Mouse (Mus musculus) intestine, embryonic 15.5 days (tissue): ENCODE data around the gene C130032M10Rik. TPM values are rescaled to one million over a fixed set of nuclear protein-coding genes. Genes with fewer than 3 reads are reported as not detected.
"Not testable (repeated sequence)": the region's sequence is repeated elsewhere in the genome, so short reads cannot be mapped to it uniquely, and the experiment has no call there.

ENCODE experiments used
- ATAC-seq: fragments of 200-750 bp; cut with Nextera tagmentation; 2 replicates; pipeline ENCODE4 v1.8.0; 2017; ENCODE audit warnings: moderate TSS enrichment, moderate library complexity
- H3K27ac ChIP-seq: fragments of 300-500 bp; sonication (generic); 2 replicates; pipeline ENCODE4 v1.5.1; 2015; ENCODE audit warnings: mild to moderate bottlenecking, inconsistent platforms
- H3K27me3 ChIP-seq: fragments of 300-500 bp; sonication (generic); replicated peaks from 2 replicates; pipeline ENCODE4 v1.6.1; 2015; ENCODE audit warnings: inconsistent platforms
- H3K36me3 ChIP-seq: fragments of 300-500 bp; sonication (generic); 2 replicates; pipeline ENCODE4 v1.6.1; 2015; ENCODE audit warnings: inconsistent platforms
- H3K4me1 ChIP-seq: fragments of 300-500 bp; sonication (generic); replicated peaks from 2 replicates; pipeline ENCODE4 v1.6.1; 2015; ENCODE audit warnings: inconsistent platforms
- H3K4me2 ChIP-seq: fragments of 300-500 bp; sonication (generic); replicated peaks from 2 replicates; pipeline ENCODE4 v1.6.1; 2015; ENCODE audit warnings: mild to moderate bottlenecking, inconsistent platforms
- H3K4me3 ChIP-seq: fragments of 300-500 bp; sonication (generic); replicated peaks from 2 replicates; pipeline ENCODE4 v1.5.1; 2015; ENCODE audit warnings: inconsistent platforms
- H3K9ac ChIP-seq: fragments of 300-500 bp; sonication (generic); 2 replicates; pipeline ENCODE4 v1.6.1; 2015; ENCODE audit warnings: inconsistent platforms
- H3K9me3 ChIP-seq: fragments of 300-500 bp; sonication (generic); 2 replicates; pipeline ENCODE4 v1.6.1; 2016; ENCODE audit warnings: inconsistent platforms
- WGBS: fragments of 180-500 bp; shearing (Covaris S2); methylation state at CpG from one replicate; pipeline ENCODE4 v1.1.7; 2015; 5-methylcytosine and 5-hydroxymethylcytosine counted together
- polyA plus RNA-seq: library from polyadenylated mRNA; unstranded; fragments of >200 nt; fragmentation: Nextera tagmentation; extraction: Ambion mirVana; gene quantifications from 2 replicates; pipeline ENCODE4 v1.2.1, GENCODE M21; 2015

Gene C130032M10Rik
- polyA plus RNA-seq, 1 experiment from 2014 or later: 0.48 TPM

- no peaks in the 10 kb centered on the region for H3K27me3 ChIP-seq
- no peaks in the 10 kb centered on the region for H3K9me3 ChIP-seq
- no peaks in the 10 kb centered on the region for H3K4me1 ChIP-seq
- H3K4me3 ChIP-seq: no peak overlapping the region
- ATAC-seq: no peak
- H3K9ac ChIP-seq: no peak overlapping the region
- no peaks in the 10 kb centered on the region for H3K36me3 ChIP-seq
- H3K27ac ChIP-seq: no peak overlapping the region
- peak overlapping the region; percentile 27; the same call in 1 of the 2 replicates for H3K4me2 ChIP-seq
- WGBS: 17% methylated on average over 15 of the region's 15 CpGs
These were observed 15.5 kb upstream of the C130032M10Rik start for GRCm38 (mm10) chr9:114499783-114500515.

- Histone ChIP-seq H3K4me1 (no peaks in the 10 kb centered on the region), H3K36me3 (no peaks in the 10 kb centered on the region), H3K4me2 (no peak overlapping the region), H3K27me3 (no peaks in the 10 kb centered on the region), H3K27ac (no peak overlapping the region), H3K9me3 (no peaks in the 10 kb centered on the region), H3K9ac (no peak overlapping the region), H3K4me3 (no peak overlapping the region)
- 93% methylated on average over 7 of the region's 7 CpGs for WGBS
- no peak for ATAC-seq
These were observed 14.4 kb upstream of the C130032M10Rik start for GRCm38 (mm10) chr9:114501111-114501510.

DNA sequence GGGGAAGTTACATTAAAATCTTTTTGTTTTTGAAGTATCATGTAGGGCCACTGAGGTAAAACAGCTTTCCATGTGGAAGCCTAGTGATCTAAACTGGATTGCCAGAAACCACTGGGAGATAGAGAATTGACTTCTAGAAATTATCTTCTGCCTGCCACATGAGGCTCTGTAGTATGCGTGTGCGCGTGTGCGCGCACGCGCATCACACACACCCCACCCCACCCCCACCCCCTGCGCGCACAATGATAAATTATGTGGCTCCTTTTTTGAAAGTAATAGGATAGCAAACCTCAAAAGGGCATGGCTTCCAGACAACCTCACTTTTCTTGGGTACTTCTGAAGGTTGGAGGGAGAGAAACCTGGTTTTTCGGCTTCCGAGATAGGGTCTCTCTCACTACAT lies 13.6 kb upstream of the C130032M10Rik start:
- Histone ChIP-seq H3K9ac (no peak overlapping the region), H3K36me3 (no peaks in the 10 kb centered on the region), H3K4me3 (no peak overlapping the region), H3K4me1 (no peaks in the 10 kb centered on the region), H3K4me2 (no peak overlapping the region), H3K27me3 (no peaks in the 10 kb centered on the region), H3K27ac (no peak overlapping the region), H3K9me3 (no peaks in the 10 kb centered on the region)
- WGBS: 94% methylated on average over 11 of the region's 11 CpGs
- no peak for ATAC-seq

GRCm38 (mm10) chr9:114502711-114503427 lies 12.6 kb upstream of the C130032M10Rik start:
- Histone ChIP-seq H3K4me3 (no peak overlapping the region), H3K9ac (no peak overlapping the region), H3K4me2 (peak overlapping the region; percentile 30), H3K27me3 (no peaks in the 10 kb centered on the region), H3K27ac (peak overlapping the region; percentile 77), H3K9me3 (no peaks in the 10 kb centered on the region), H3K4me1 (no peaks in the 10 kb centered on the region), H3K36me3 (no peaks in the 10 kb centered on the region)
- ATAC-seq: peak; percentile 88
- 46% methylated on average over 15 of the region's 15 CpGs for WGBS

GRCm38 (mm10) chr9:114504816-114505215 lies 10.7 kb upstream of the C130032M10Rik start, which contains the start of gene Ccr4:
Ccr4 (minus strand) TSS chr9:114504916.
- Histone ChIP-seq H3K27ac (no peak within 1 kb of the TSS), H3K36me3 (no peaks in the 10 kb centered on the region), H3K4me2 (no peak within 1 kb of the TSS), H3K27me3 (no peaks in the 10 kb centered on the region), H3K9me3 (no peaks in the 10 kb centered on the region), H3K4me1 (no peaks in the 10 kb centered on the region), H3K9ac (no peak within 1 kb of the TSS), H3K4me3 (no peak within 1 kb of the TSS)
- no peak for ATAC-seq
- 77% methylated on average over 9 of the region's 9 CpGs for WGBS

- H3K27me3 ChIP-seq: no peaks in the 10 kb centered on the region
- no peaks in the 10 kb centered on the region for H3K36me3 ChIP-seq
- WGBS: 64% methylated on average over 4 of the region's 4 CpGs
- no peak for ATAC-seq
- no peak overlapping the region for H3K27ac ChIP-seq
- H3K4me3 ChIP-seq: no peak overlapping the region
- no peaks in the 10 kb centered on the region for H3K9me3 ChIP-seq
- H3K4me1 ChIP-seq: no peaks in the 10 kb centered on the region
- no peak overlapping the region for H3K4me2 ChIP-seq
- no peak overlapping the region for H3K9ac ChIP-seq
These were observed 8.9 kb upstream of the C130032M10Rik start for GRCm38 (mm10) chr9:114506564-114506963.

GRCm38 (mm10) chr9:114507421-114507820 lies 8.1 kb upstream of the C130032M10Rik start:
- H3K4me3 ChIP-seq: no peak overlapping the region
- H3K27me3 ChIP-seq: no peaks in the 10 kb centered on the region
- peaks cover 5% of the 10 kb centered on the region; the same call in 1 of the 2 replicates for H3K36me3 ChIP-seq
- whole genome bisulfite sequencing: 91% methylated on average over 9 of the region's 9 CpGs
- no peak overlapping the region for H3K27ac ChIP-seq
- no peaks in the 10 kb centered on the region for H3K4me1 ChIP-seq
- 0 out of 2 replicates have a peak, but pooled peaks cover under 1% of the 10 kb centered on the region for H3K9me3 ChIP-seq
- no peak overlapping the region for H3K4me2 ChIP-seq
- H3K9ac ChIP-seq: no peak overlapping the region
- ATAC-seq: no peak

DNA sequence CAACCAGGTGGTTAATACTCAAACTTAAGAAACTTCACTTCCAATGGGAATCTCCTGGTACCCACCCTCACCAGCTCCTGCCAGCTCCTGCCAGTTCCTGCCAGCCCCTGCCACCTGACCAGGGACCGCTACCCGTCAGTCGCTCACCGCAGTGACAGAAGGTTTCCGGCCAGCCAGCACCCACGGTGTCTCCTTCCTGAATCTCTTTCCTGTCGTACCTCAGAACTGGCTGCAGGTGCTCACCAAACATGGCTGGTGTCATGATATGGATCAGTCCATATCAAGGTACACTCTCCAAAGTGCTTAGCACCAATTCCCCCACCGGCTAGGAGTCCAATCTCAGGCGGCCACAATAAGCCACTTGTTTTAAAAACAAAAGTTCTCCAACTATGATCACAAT lies 5.7 kb upstream of the C130032M10Rik start:
- Histone ChIP-seq H3K9ac (no peak overlapping the region), H3K27me3 (no peaks in the 10 kb centered on the region), H3K4me3 (no peak overlapping the region), H3K9me3 (peaks cover 3% of the 10 kb centered on the region), H3K4me1 (no peaks in the 10 kb centered on the region), H3K4me2 (no peak overlapping the region), H3K36me3 (peaks cover 22% of the 10 kb centered on the region), H3K27ac (no peak overlapping the region)
- ATAC-seq: no peak
- WGBS: 95% methylated on average over 9 of the region's 9 CpGs

- no peak overlapping the region for H3K27ac ChIP-seq
- WGBS: 98% methylated on average over 21 of the region's 21 CpGs
- no peak overlapping the region for H3K9ac ChIP-seq
- peaks cover 22% of the 10 kb centered on the region for H3K36me3 ChIP-seq
- no peak overlapping the region for H3K4me2 ChIP-seq
- H3K27me3 ChIP-seq: no peaks in the 10 kb centered on the region
- peaks cover 3% of the 10 kb centered on the region for H3K9me3 ChIP-seq
- peaks cover 9% of the 10 kb centered on the region; the same call in 1 of the 2 replicates for H3K4me1 ChIP-seq
- ATAC-seq: no peak
- H3K4me3 ChIP-seq: no peak overlapping the region
These were observed 2.7 kb upstream of the C130032M10Rik start for GRCm38 (mm10) chr9:114512831-114513230.

DNA sequence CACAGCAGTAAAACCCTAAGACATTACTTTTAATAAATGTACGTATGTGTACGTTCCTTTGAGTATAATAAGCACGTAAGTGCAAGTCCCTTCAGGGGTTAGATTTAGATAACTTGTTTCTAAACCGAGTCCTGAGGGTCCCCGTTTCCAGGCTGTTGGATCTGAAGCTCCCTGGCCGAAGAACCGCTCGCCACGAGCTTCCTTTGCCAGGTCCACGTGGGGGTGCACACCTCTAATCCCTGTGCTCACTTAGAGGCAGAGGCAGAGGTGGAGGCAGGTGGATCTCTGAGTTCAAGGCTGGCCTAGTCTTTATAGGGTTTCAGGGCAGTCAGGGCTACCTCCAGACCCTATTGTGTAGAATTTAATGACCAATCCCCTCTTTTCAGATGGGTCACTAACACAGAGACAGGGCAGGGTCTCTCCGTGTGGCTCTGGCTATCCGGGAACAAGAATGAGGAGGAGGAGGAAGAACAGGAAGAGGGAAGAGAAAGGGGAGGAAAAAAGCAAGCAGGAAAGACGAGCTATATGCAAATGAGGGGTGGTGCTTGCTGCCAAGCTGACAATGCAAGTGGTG lies 2.5 kb downstream of the C130032M10Rik start:
- Histone ChIP-seq H3K4me3 (no peak overlapping the region), H3K9ac (no peak overlapping the region), H3K4me2 (0 out of 2 replicates have a peak overlapping the region, but pooled peaks have one; percentile 19), H3K9me3 (no peaks in the 10 kb centered on the region; the same call in 1 of the 2 replicates), H3K36me3 (peaks cover 12% of the 10 kb centered on the region), H3K4me1 (peaks cover 19% of the 10 kb centered on the region), H3K27ac (no peak overlapping the region), H3K27me3 (no peaks in the 10 kb centered on the region)
- no peak for ATAC-seq
- 74% methylated on average over 13 of the region's 13 CpGs for WGBS

- peaks cover 19% of the 10 kb centered on the region for H3K4me1 ChIP-seq
- H3K27ac ChIP-seq: peak overlapping the region; percentile 64
- 37% methylated on average over 9 of the region's 9 CpGs for WGBS
- H3K27me3 ChIP-seq: no peaks in the 10 kb centered on the region
- ATAC-seq: peak; percentile 71
- no peak overlapping the region for H3K9ac ChIP-seq
- no peaks in the 10 kb centered on the region for H3K9me3 ChIP-seq
- no peak overlapping the region for H3K4me3 ChIP-seq
- H3K4me2 ChIP-seq: peak overlapping the region; percentile 10; the same call in 1 of the 2 replicates
- H3K36me3 ChIP-seq: peaks cover 2% of the 10 kb centered on the region
These were observed 3.4 kb downstream of the C130032M10Rik start for GRCm38 (mm10) chr9:114518812-114519477.

DNA sequence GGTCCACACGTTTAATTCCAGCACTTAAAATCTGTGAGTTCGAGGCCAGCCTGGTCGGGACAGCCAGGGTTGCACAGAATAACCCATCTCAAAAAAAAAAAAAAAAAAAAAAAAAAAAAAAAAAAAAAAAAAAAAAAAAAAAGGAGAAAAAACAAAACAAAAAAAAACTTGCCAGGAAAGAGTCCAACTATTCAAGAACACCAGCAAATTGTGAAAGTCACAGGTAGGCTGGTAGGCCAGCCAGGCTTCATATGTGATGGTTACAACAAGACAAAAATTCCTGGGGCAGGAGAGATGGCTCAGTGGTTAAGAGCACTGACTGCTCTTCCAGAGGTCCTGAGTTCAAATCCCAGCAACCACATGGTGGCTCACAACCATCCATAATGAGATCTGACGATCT lies 5.0 kb downstream of the C130032M10Rik start:
- not testable (repeated sequence) for ATAC-seq, H3K4me3 ChIP-seq, H3K36me3 ChIP-seq, H3K27me3 ChIP-seq, H3K9me3 ChIP-seq, H3K27ac ChIP-seq, H3K9ac ChIP-seq, H3K4me2 ChIP-seq
- 61% methylated on average over 4 of the region's 4 CpGs for WGBS
- H3K4me1 ChIP-seq: peaks cover 18% of the 10 kb centered on the region
